ENCODE assay signal across 7 mouse cellular contexts in genomic region chr12:28635058-28635534, GRCm38 (mm10). TPM values are rescaled to one million over a fixed set of nuclear protein-coding genes. Genes with fewer than 3 reads are reported as not detected.
A peak's percentile ranks its signal among the peaks of the same experiment; 100 is the strongest.
DNase-seq lines count a peak whose midpoint lies in the region; ATAC-seq and TF ChIP-seq lines count a peak whose summit lies in the region.

No protein-coding gene starts in this region.

- peak overlapping the region; percentile 70 for H3K4me2 ChIP-seq in forebrain, embryonic 12.5 days
- H3K4me2 ChIP-seq in liver, embryonic 13.5 days: peak overlapping the region; percentile 76

- peak overlapping the region; percentile 75 for H3K4me3 ChIP-seq in thymus, adult 2 months (ENCODE audit: control insufficient read depth, insufficient read depth, low read length)
- peak overlapping the region; percentile 90 for H3K4me3 ChIP-seq in forebrain, embryonic 12.5 days (replicated peaks)
- H3K4me3 ChIP-seq in liver, embryonic 13.5 days (replicated peaks): peak overlapping the region; percentile 91

- 2% methylated on average over 23 of the region's 23 CpGs for WGBS in thymus, adult 2 months
- WGBS in forebrain, embryonic 12.5 days: 2% methylated on average over 23 of the region's 23 CpGs
- under 1% methylated on average over 23 of the region's 23 CpGs for WGBS in liver, embryonic 13.5 days (ENCODE audit: insufficient replicate concordance)

- peak; percentile 24; the same call in 1 of the 2 replicates for ATAC-seq in forebrain, embryonic 12.5 days (ENCODE audit: low FRiP score)
- no peak for ATAC-seq in liver, embryonic 13.5 days (ENCODE audit: low read depth)

- peak overlapping the region; percentile 98 for H3K9ac ChIP-seq in forebrain, embryonic 12.5 days
- H3K9ac ChIP-seq in liver, embryonic 13.5 days: peak overlapping the region; percentile 98

- no peak for TF ChIP-seq POLR2A in thymus, adult 2 months (IDR thresholded peaks at IDR 0.05; ENCODE audit: control insufficient read depth, extremely low read depth, insufficient read depth, low read length, poor library complexity)

- H3K36me3 ChIP-seq in thymus, adult 2 months (ENCODE audit: control insufficient read depth, insufficient read depth, low read length): peaks cover 38% of the 10 kb centered on the region
- H3K36me3 ChIP-seq in forebrain, embryonic 12.5 days (replicated peaks): peaks cover 40% of the 10 kb centered on the region
- peaks cover 48% of the 10 kb centered on the region for H3K36me3 ChIP-seq in liver, embryonic 13.5 days

- H3K27ac ChIP-seq in thymus, adult 2 months (ENCODE audit: control insufficient read depth, insufficient read depth, low read length): no peak overlapping the region
- peak overlapping the region; percentile 93 for H3K27ac ChIP-seq in forebrain, embryonic 12.5 days
- peak overlapping the region; percentile 81 for H3K27ac ChIP-seq in liver, embryonic 13.5 days

- no peaks in the 10 kb centered on the region for H3K9me3 ChIP-seq in forebrain, embryonic 12.5 days
- H3K9me3 ChIP-seq in liver, embryonic 13.5 days (replicated peaks): no peaks in the 10 kb centered on the region

- no peaks in the 10 kb centered on the region for H3K27me3 ChIP-seq in thymus, adult 2 months (ENCODE audit: control insufficient read depth, insufficient read depth, low read length)
- no peaks in the 10 kb centered on the region for H3K27me3 ChIP-seq in forebrain, embryonic 12.5 days
- H3K27me3 ChIP-seq in liver, embryonic 13.5 days: no peaks in the 10 kb centered on the region

- no peak for DNase-seq in thymus, adult 2 months
- no peak for DNase-seq in thymus, postnatal 4 days
- no peak for DNase-seq in liver, embryonic 13.5 days
- no peak for DNase-seq in ovary, postnatal 14 days (ENCODE audit: low spot score)
- DNase-seq in thymus, postnatal 25 days: no peak
- no peak for DNase-seq in cerebellum, postnatal 14 days

- H3K4me1 ChIP-seq in thymus, adult 2 months (replicated peaks; ENCODE audit: control insufficient read depth, insufficient read depth, low read length): peaks cover 13% of the 10 kb centered on the region; the same call in 1 of the 2 replicates
- H3K4me1 ChIP-seq in forebrain, embryonic 12.5 days: peaks cover 12% of the 10 kb centered on the region
- peaks cover 55% of the 10 kb centered on the region for H3K4me1 ChIP-seq in liver, embryonic 13.5 days (replicated peaks)

- no peak for TF ChIP-seq CTCF in thymus, adult 2 months (IDR thresholded peaks at IDR 0.05; ENCODE audit: borderline replicate concordance, control insufficient read depth, extremely low read depth, insufficient read depth, low read length, poor library complexity)

RNA-seq across cellular contexts. Expression of gene Rps7, which starts 0.7 kb away (rescaled TPM):
- polyA plus RNA-seq in thymus, adult 2 months (2012; rRNA removed): 351 and 388 TPM in 2 replicates
- 650 and 690 TPM in 2 replicates for polyA plus RNA-seq in forebrain, embryonic 12.5 days (2016; fragmentation: Nextera tagmentation; extraction: Ambion mirVana)
- polyA plus RNA-seq in liver, embryonic 13.5 days (2015; fragmentation: Nextera tagmentation; extraction: Ambion mirVana): 588 and 611 TPM in 2 replicates

RNA-seq across cellular contexts. Expression of gene Colec11, which starts 11.9 kb away (rescaled TPM):
- polyA plus RNA-seq in thymus, adult 2 months (2012; rRNA removed): 0.56 and 1.8 TPM in 2 replicates
- 0.22 and 0.23 TPM in 2 replicates for polyA plus RNA-seq in forebrain, embryonic 12.5 days (2016; fragmentation: Nextera tagmentation; extraction: Ambion mirVana)
- 14.9 and 17.2 TPM in 2 replicates for polyA plus RNA-seq in liver, embryonic 13.5 days (2015; fragmentation: Nextera tagmentation; extraction: Ambion mirVana)

RNA-seq across cellular contexts. Expression of gene Rnaseh1, which starts 14.3 kb away (rescaled TPM):
- polyA plus RNA-seq in thymus, adult 2 months (2012; rRNA removed): 14.9 and 16.1 TPM in 2 replicates
- 29.0 and 30.2 TPM in 2 replicates for polyA plus RNA-seq in forebrain, embryonic 12.5 days (2016; fragmentation: Nextera tagmentation; extraction: Ambion mirVana)
- 14.6 and 15.2 TPM in 2 replicates for polyA plus RNA-seq in liver, embryonic 13.5 days (2015; fragmentation: Nextera tagmentation; extraction: Ambion mirVana)

RNA-seq across cellular contexts. Expression of gene Adi1, which starts 39.9 kb away (rescaled TPM):
- polyA plus RNA-seq in thymus, adult 2 months (2012; rRNA removed): 12.4 and 15.8 TPM in 2 replicates
- polyA plus RNA-seq in forebrain, embryonic 12.5 days (2016; fragmentation: Nextera tagmentation; extraction: Ambion mirVana): 41.6 and 44.1 TPM in 2 replicates
- polyA plus RNA-seq in liver, embryonic 13.5 days (2015; fragmentation: Nextera tagmentation; extraction: Ambion mirVana): 51.7 and 61.5 TPM in 2 replicates

RNA-seq across cellular contexts. Expression of gene Allc, which starts 52.8 kb away (rescaled TPM):
- 0.09 TPM in 1 of 2 replicates, not detected in the other for polyA plus RNA-seq in thymus, adult 2 months (2012; rRNA removed)
- polyA plus RNA-seq in forebrain, embryonic 12.5 days (2016; fragmentation: Nextera tagmentation; extraction: Ambion mirVana): not detected in 2 replicates
- not detected in 2 replicates for polyA plus RNA-seq in liver, embryonic 13.5 days (2015; fragmentation: Nextera tagmentation; extraction: Ambion mirVana)
